Mouse (Mus musculus): ENCODE results near the gene Agr2. TPM values are rescaled to one million over a fixed set of nuclear protein-coding genes. Genes with fewer than 3 reads are reported as not detected.

Agr2 gene
- polyA plus RNA-seq (2015; fragmentation: Nextera tagmentation; extraction: Ambion mirVana) = 0.53 and 0.98 TPM in 2 replicates

- Histone ChIP-seq H3K36me3 (no peaks in the 10 kb centered on the region), H3K9me3 (no peaks in the 10 kb centered on the region), H3K27me3 (no peaks in the 10 kb centered on the region), H3K4me2 (no peak within 1 kb of the TSS), H3K4me1 (replicated peaks) (no peaks in the 10 kb centered on the region), H3K27ac (replicated peaks) (no peak within 1 kb of the TSS), H3K4me3 (no peak within 1 kb of the TSS), H3K9ac (no peak within 1 kb of the TSS)
- no peak for ATAC-seq (ENCODE audit: low FRiP score, low read depth)
- 71% methylated on average over 9 of the region's 9 CpGs for WGBS
Measured at GRCm38 (mm10) chr12:35992711-35993110, at the start of gene Agr2. TSS of gene Agr2 (plus strand) at chr12:35992907.

- no peak overlapping the region for H3K27ac ChIP-seq (replicated peaks)
- no peaks in the 10 kb centered on the region for H3K9me3 ChIP-seq
- WGBS = 85% methylated on average over 1 of the region's 1 CpGs
- no peaks in the 10 kb centered on the region for H3K36me3 ChIP-seq
- no peak overlapping the region for H3K9ac ChIP-seq
- H3K4me1 ChIP-seq (replicated peaks) = no peaks in the 10 kb centered on the region
- H3K27me3 ChIP-seq = no peaks in the 10 kb centered on the region
- H3K4me2 ChIP-seq = no peak overlapping the region
- H3K4me3 ChIP-seq = no peak overlapping the region
- no peak for ATAC-seq (ENCODE audit: low FRiP score, low read depth)
Measured at GRCm38 (mm10) chr12:35951757-35952156, 41.0 kb upstream of the Agr2 start.

GRCm38 (mm10) chr12:35957235-35957634, 35.5 kb upstream of the Agr2 start:
- H3K27me3 ChIP-seq = no peaks in the 10 kb centered on the region
- H3K4me1 ChIP-seq (replicated peaks) = no peaks in the 10 kb centered on the region
- H3K9ac ChIP-seq = no peak overlapping the region
- ATAC-seq (ENCODE audit: low FRiP score, low read depth) = no peak
- H3K36me3 ChIP-seq = no peaks in the 10 kb centered on the region
- no peak overlapping the region for H3K4me2 ChIP-seq
- H3K27ac ChIP-seq (replicated peaks) = no peak overlapping the region
- no peaks in the 10 kb centered on the region for H3K9me3 ChIP-seq
- 71% methylated on average over 2 of the region's 2 CpGs for WGBS
- no peak overlapping the region for H3K4me3 ChIP-seq

GRCm38 (mm10) chr12:35966098-35966767, 26.5 kb upstream of the Agr2 start:
- 64% methylated on average over 7 of the region's 7 CpGs for WGBS
- Histone ChIP-seq H3K27ac (replicated peaks) (no peak overlapping the region), H3K4me2 (no peak overlapping the region), H3K9ac (no peak overlapping the region), H3K9me3 (no peaks in the 10 kb centered on the region), H3K4me3 (no peak overlapping the region), H3K36me3 (no peaks in the 10 kb centered on the region), H3K27me3 (no peaks in the 10 kb centered on the region), H3K4me1 (replicated peaks) (no peaks in the 10 kb centered on the region)
- ATAC-seq (ENCODE audit: low FRiP score, low read depth) = no peak

- WGBS = 86% methylated on average over 7 of the region's 7 CpGs
- Histone ChIP-seq H3K9me3 (no peaks in the 10 kb centered on the region), H3K4me1 (replicated peaks) (no peaks in the 10 kb centered on the region), H3K27ac (replicated peaks) (no peak overlapping the region), H3K36me3 (no peaks in the 10 kb centered on the region), H3K9ac (no peak overlapping the region), H3K27me3 (no peaks in the 10 kb centered on the region), H3K4me2 (no peak overlapping the region), H3K4me3 (no peak overlapping the region)
- ATAC-seq (ENCODE audit: low FRiP score, low read depth) = no peak
Measured at GRCm38 (mm10) chr12:35966768-35967141, 26.0 kb upstream of the Agr2 start.

GRCm38 (mm10) chr12:35975898-35976297, 16.8 kb upstream of the Agr2 start:
- Histone ChIP-seq H3K4me1 (replicated peaks) (0 out of 2 replicates have a peak, but pooled peaks cover 4% of the 10 kb centered on the region), H3K27ac (replicated peaks) (no peak overlapping the region), H3K4me2 (no peak overlapping the region), H3K36me3 (no peaks in the 10 kb centered on the region), H3K9me3 (no peaks in the 10 kb centered on the region), H3K27me3 (no peaks in the 10 kb centered on the region), H3K4me3 (no peak overlapping the region), H3K9ac (no peak overlapping the region)
- no peak for ATAC-seq (ENCODE audit: low FRiP score, low read depth)
- WGBS = 86% methylated on average over 3 of the region's 3 CpGs

GRCm38 (mm10) chr12:35977633-35978246, 15.0 kb upstream of the Agr2 start:
- Histone ChIP-seq H3K36me3 (no peaks in the 10 kb centered on the region), H3K27ac (replicated peaks) (no peak overlapping the region), H3K4me3 (no peak overlapping the region), H3K4me1 (replicated peaks) (peaks cover 11% of the 10 kb centered on the region), H3K9me3 (no peaks in the 10 kb centered on the region), H3K4me2 (no peak overlapping the region), H3K27me3 (no peaks in the 10 kb centered on the region), H3K9ac (no peak overlapping the region)
- ATAC-seq (ENCODE audit: low FRiP score, low read depth) = peak; percentile 51; the same call in 1 of the 2 replicates
- WGBS = 34% methylated on average over 6 of the region's 6 CpGs

GRCm38 (mm10) chr12:35979625-35980024, 13.1 kb upstream of the Agr2 start:
- Histone ChIP-seq H3K4me3 (no peak overlapping the region), H3K4me2 (no peak overlapping the region), H3K36me3 (no peaks in the 10 kb centered on the region), H3K27me3 (no peaks in the 10 kb centered on the region), H3K27ac (replicated peaks) (no peak overlapping the region), H3K9me3 (no peaks in the 10 kb centered on the region), H3K9ac (no peak overlapping the region), H3K4me1 (replicated peaks) (peaks cover 11% of the 10 kb centered on the region)
- 89% methylated on average over 5 of the region's 5 CpGs for WGBS
- no peak for ATAC-seq (ENCODE audit: low FRiP score, low read depth)

GRCm38 (mm10) chr12:35981732-35982360, 10.9 kb upstream of the Agr2 start:
- no peaks in the 10 kb centered on the region for H3K36me3 ChIP-seq
- no peak overlapping the region for H3K4me3 ChIP-seq
- 0 out of 2 replicates have a peak overlapping the region, but pooled peaks have one; percentile 46 for H3K27ac ChIP-seq (replicated peaks)
- H3K27me3 ChIP-seq = no peaks in the 10 kb centered on the region
- no peak overlapping the region for H3K4me2 ChIP-seq
- peaks cover 11% of the 10 kb centered on the region for H3K4me1 ChIP-seq (replicated peaks)
- H3K9me3 ChIP-seq = no peaks in the 10 kb centered on the region
- H3K9ac ChIP-seq = no peak overlapping the region
- 42% methylated on average over 6 of the region's 6 CpGs for WGBS
- ATAC-seq (ENCODE audit: low FRiP score, low read depth) = peak; percentile 87

- Histone ChIP-seq H3K9ac (no peak overlapping the region), H3K36me3 (no peaks in the 10 kb centered on the region), H3K4me2 (no peak overlapping the region), H3K27me3 (no peaks in the 10 kb centered on the region), H3K4me1 (replicated peaks) (peaks cover 6% of the 10 kb centered on the region), H3K27ac (replicated peaks) (no peak overlapping the region), H3K4me3 (no peak overlapping the region), H3K9me3 (no peaks in the 10 kb centered on the region)
- no peak for ATAC-seq (ENCODE audit: low FRiP score, low read depth)
- 93% methylated on average over 9 of the region's 9 CpGs for WGBS
Measured at GRCm38 (mm10) chr12:35983472-35983871, 9.2 kb upstream of the Agr2 start.

- no peak for ATAC-seq (ENCODE audit: low FRiP score, low read depth)
- Histone ChIP-seq H3K9me3 (no peaks in the 10 kb centered on the region), H3K4me1 (replicated peaks) (peaks cover 6% of the 10 kb centered on the region), H3K4me2 (no peak overlapping the region), H3K27me3 (no peaks in the 10 kb centered on the region), H3K27ac (replicated peaks) (no peak overlapping the region), H3K36me3 (no peaks in the 10 kb centered on the region), H3K4me3 (no peak overlapping the region), H3K9ac (no peak overlapping the region)
- 89% methylated on average over 5 of the region's 5 CpGs for WGBS
Measured at GRCm38 (mm10) chr12:35984743-35985142, 8.0 kb upstream of the Agr2 start.

GRCm38 (mm10) chr12:35993583-35993982, 876 bp downstream of the Agr2 start:
- no peak for ATAC-seq (ENCODE audit: low FRiP score, low read depth)
- no peaks in the 10 kb centered on the region for H3K36me3 ChIP-seq
- H3K9ac ChIP-seq = no peak overlapping the region
- H3K27me3 ChIP-seq = no peaks in the 10 kb centered on the region
- 74% methylated on average over 3 of the region's 3 CpGs for WGBS
- H3K4me3 ChIP-seq = no peak overlapping the region
- H3K27ac ChIP-seq (replicated peaks) = no peak overlapping the region
- H3K4me1 ChIP-seq (replicated peaks) = no peaks in the 10 kb centered on the region
- no peak overlapping the region for H3K4me2 ChIP-seq
- no peaks in the 10 kb centered on the region for H3K9me3 ChIP-seq
